Mouse (Mus musculus) heart, embryonic 16.5 days (tissue): ENCODE measurements around the gene Aqp7. TPM values are rescaled to one million over a fixed set of nuclear protein-coding genes. Genes with fewer than 3 reads are reported as not detected.
A peak's percentile ranks its signal among the peaks of the same experiment; 100 is the strongest.

Source experiments
- ATAC-seq: fragments of 200-750 bp; cut with Nextera tagmentation; replicated peaks from 2 replicates; pipeline ENCODE4 v1.8.0; 2017; ENCODE audit warnings: moderate number of reproducible peaks; ENCODE audit not compliant: insufficient read depth, low FRiP score; ENCODE audit errors: extremely low read depth
- H3K27ac ChIP-seq: fragments of 300-500 bp; sonication (generic); 2 replicates; pipeline ENCODE4 v1.5.1; 2014; ENCODE audit warnings: mild to moderate bottlenecking, low read length, control low read depth, moderate library complexity
- H3K27me3 ChIP-seq: fragments of 300-500 bp; sonication (generic); 2 replicates; pipeline ENCODE4 v1.6.1; 2014; ENCODE audit warnings: low read length, mixed read lengths; ENCODE audit not compliant: control insufficient read depth, insufficient read depth
- H3K36me3 ChIP-seq: fragments of 300-500 bp; sonication (generic); 2 replicates; pipeline ENCODE4 v1.6.1; 2014; ENCODE audit not compliant: control insufficient read depth, insufficient read depth
- H3K4me1 ChIP-seq: fragments of 300-500 bp; sonication (generic); 2 replicates; pipeline ENCODE4 v1.6.1; 2014; ENCODE audit warnings: low read length, mixed read lengths; ENCODE audit not compliant: control insufficient read depth, insufficient read depth
- H3K4me2 ChIP-seq: fragments of 300-500 bp; sonication (generic); 2 replicates; pipeline ENCODE4 v1.6.1; 2014; ENCODE audit warnings: low read depth, mild to moderate bottlenecking, control low read depth, low read length
- H3K4me3 ChIP-seq: fragments of 300-500 bp; sonication (generic); 2 replicates; pipeline ENCODE4 v1.5.1; 2014; ENCODE audit warnings: mild to moderate bottlenecking, control low read depth, low read length
- H3K9ac ChIP-seq: fragments of 300-500 bp; sonication (generic); 2 replicates; pipeline ENCODE4 v1.6.1; 2014; ENCODE audit warnings: low read length, control low read depth
- H3K9me3 ChIP-seq: fragments of 300-500 bp; sonication (generic); replicated peaks from 2 replicates; pipeline ENCODE4 v1.6.1; 2016; ENCODE audit warnings: low read length; ENCODE audit not compliant: control insufficient read depth
- WGBS: fragments of 180-500 bp; shearing (Covaris S2); extraction: QIAGEN DNeasy Blood & Tissue Kit; methylation state at CpG from one replicate; pipeline ENCODE4 v1.1.7; 2014; 5-methylcytosine and 5-hydroxymethylcytosine counted together
- microRNA-seq: library from miRNA; unstranded; fragments of <30 nt; microRNA quantifications from one replicate; pipeline ENCODE4, GENCODE M21; 2017
- polyA plus RNA-seq: library from polyadenylated mRNA; unstranded; fragments of >200 nt; fragmentation: Nextera tagmentation; extraction: Ambion mirVana; gene quantifications from 2 replicates; pipeline ENCODE4 v1.2.1, GENCODE M21; 2015

Aqp7 gene
- polyA plus RNA-seq, 1 experiment from 2014 or later, result 1.1 TPM

- 88% methylated on average over 4 of the region's 4 CpGs for WGBS
- no peak overlapping the region for H3K9ac ChIP-seq
- H3K36me3 ChIP-seq, result peaks cover 71% of the 10 kb centered on the region
Observed at GRCm38 (mm10) chr4:40997916-40998315, 50.0 kb downstream of the Aqp7 start.

GRCm38 (mm10) chr4:40996302-40996701 lies 51.6 kb downstream of the Aqp7 start:
- 91% methylated on average over 6 of the region's 6 CpGs for WGBS
- ATAC-seq, result no peak

More at GRCm38 (mm10) chr4:40997916-40998315, 50.0 kb downstream of the Aqp7 start:
- Histone ChIP-seq H3K4me3 (no peak overlapping the region), H3K9me3 (no peaks in the 10 kb centered on the region), H3K27me3 (no peaks in the 10 kb centered on the region), H3K4me1 (no peaks in the 10 kb centered on the region), H3K27ac (no peak overlapping the region), H3K4me2 (no peak overlapping the region)
- no peak for ATAC-seq

GRCm38 (mm10) chr4:40989633-40990032 lies 58.3 kb downstream of the Aqp7 start:
- Histone ChIP-seq H3K4me2 (no peak overlapping the region), H3K9me3 (no peaks in the 10 kb centered on the region), H3K4me1 (no peaks in the 10 kb centered on the region), H3K27ac (no peak overlapping the region), H3K36me3 (peaks cover 67% of the 10 kb centered on the region), H3K4me3 (no peak overlapping the region), H3K27me3 (no peaks in the 10 kb centered on the region), H3K9ac (no peak overlapping the region)
- WGBS, result 90% methylated on average over 6 of the region's 6 CpGs
- ATAC-seq, result no peak

More at GRCm38 (mm10) chr4:40996302-40996701, 51.6 kb downstream of the Aqp7 start:
- Histone ChIP-seq H3K27me3 (no peaks in the 10 kb centered on the region), H3K27ac (no peak overlapping the region), H3K4me3 (no peak overlapping the region), H3K9ac (no peak overlapping the region), H3K4me1 (no peaks in the 10 kb centered on the region), H3K9me3 (no peaks in the 10 kb centered on the region), H3K36me3 (peaks cover 75% of the 10 kb centered on the region), H3K4me2 (no peak overlapping the region)

- Histone ChIP-seq H3K9me3 (no peaks in the 10 kb centered on the region), H3K4me3 (no peak overlapping the region), H3K9ac (no peak overlapping the region), H3K4me2 (no peak overlapping the region), H3K4me1 (peaks cover 7% of the 10 kb centered on the region), H3K36me3 (peaks cover 39% of the 10 kb centered on the region), H3K27ac (peak overlapping the region; percentile 60), H3K27me3 (no peaks in the 10 kb centered on the region)
- 0 out of 2 replicates have a peak, but pooled peaks have one; percentile 23 for ATAC-seq
- WGBS, result 53% methylated on average over 1 of the region's 1 CpGs
Observed at GRCm38 (mm10) chr4:40983686-40984085, 64.3 kb downstream of the Aqp7 start.

Small RNA genes lying within 50 kb of the gene (microRNA-seq; reads per million reads assigned to microRNA genes)
- not detected for gene Mir3094

Other genes starting within 250 kb of the Aqp7 start
- gene B4galt1, start 194.1 kb downstream of the Aqp7 start, polyA plus RNA-seq, result 54.5 and 61.5 TPM in 2 replicates
- 5.4 and 6.4 TPM in 2 replicates for gene Spink4, start 128.1 kb downstream of the Aqp7 start, polyA plus RNA-seq
- gene Bag1, start 99.8 kb downstream of the Aqp7 start, polyA plus RNA-seq, result 189 and 218 TPM in 2 replicates
- 75.8 and 75.9 TPM in 2 replicates for gene Chmp5, start 99.7 kb downstream of the Aqp7 start, polyA plus RNA-seq
- gene Nfx1, start 77.2 kb downstream of the Aqp7 start, polyA plus RNA-seq, result 55.6 and 57.6 TPM in 2 replicates
- 1.6 and 1.7 TPM in 2 replicates for gene Aqp3, start 50.0 kb upstream of the Aqp7 start, polyA plus RNA-seq
- 15.2 and 15.6 TPM in 2 replicates for gene Nol6, start 76.3 kb upstream of the Aqp7 start, polyA plus RNA-seq
- gene Ube2r2, start 87.6 kb upstream of the Aqp7 start, polyA plus RNA-seq, result 68.0 and 69.7 TPM in 2 replicates
- gene Ubap2, start 227.0 kb upstream of the Aqp7 start, polyA plus RNA-seq, result 50.8 and 59.2 TPM in 2 replicates